Mouse (Mus musculus): ENCODE measurements at regions not wholly inside any gene's neighbourhood (a gene's known extent, or its start where the extent isn't known, plus 50 kb on each side); places are given as distances from the start of the nearest gene placed in this dataset.

DNA sequence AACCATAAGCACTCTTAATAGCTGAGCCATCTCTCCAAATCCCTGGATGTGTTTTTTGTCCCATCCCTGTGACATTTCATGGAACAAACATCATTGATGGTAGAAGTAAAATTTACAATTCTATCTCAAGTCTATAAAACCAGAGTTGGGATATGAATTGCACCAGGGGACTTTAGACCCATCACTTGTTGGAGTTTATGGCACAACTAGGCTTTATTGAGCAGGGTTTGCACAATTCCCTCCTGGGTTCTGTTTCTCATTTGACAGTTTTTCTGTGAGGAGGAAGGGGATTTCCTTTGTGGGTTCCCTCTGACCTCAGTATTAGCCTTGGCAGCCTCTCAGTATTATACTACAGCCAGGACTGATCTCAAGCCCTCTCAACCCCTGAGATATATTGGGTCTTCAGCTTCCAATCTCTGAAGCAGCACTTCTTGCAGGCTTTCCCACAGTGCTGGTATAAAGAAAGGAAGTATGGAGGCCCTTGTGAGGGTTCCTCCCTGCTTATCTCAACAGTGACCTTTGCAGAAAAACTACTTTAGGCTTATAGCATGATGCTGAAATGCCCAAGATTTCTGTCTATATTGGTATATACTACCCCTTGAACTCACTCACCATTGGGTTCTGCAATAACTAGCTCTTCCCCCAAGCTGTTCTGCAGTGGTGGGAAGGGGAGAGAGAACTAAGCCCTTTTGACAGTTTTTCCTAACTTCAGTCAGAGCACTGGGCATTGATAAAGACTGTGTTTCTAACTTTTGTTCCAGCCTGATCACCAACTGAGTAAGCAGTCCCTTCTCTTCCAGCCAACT, 582.4 kb downstream of the 1190002N15Rik start:
- DNase-seq (ENCODE audit: low spot score) = no peak

DNA sequence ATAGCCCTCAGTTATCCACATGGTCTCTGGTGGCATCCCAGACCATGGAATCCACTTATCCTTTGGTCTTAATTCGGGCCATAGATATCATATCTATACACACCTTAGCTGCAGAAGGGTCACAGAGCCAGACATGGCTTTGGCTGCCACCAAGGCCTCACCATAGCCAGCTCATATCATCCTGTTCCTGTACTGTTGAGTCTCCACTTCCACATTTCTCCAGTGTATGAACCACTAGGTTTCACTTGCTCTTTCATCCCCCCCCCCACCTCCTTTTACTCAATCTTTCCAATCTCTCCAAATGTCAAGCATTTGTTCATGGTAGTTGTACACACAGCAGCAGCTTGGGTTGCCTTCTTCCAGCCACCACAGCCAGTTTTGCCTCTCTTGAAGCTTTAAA, 589.2 kb downstream of the 1190002N15Rik start:
- no peak for DNase-seq (ENCODE audit: low spot score)

DNA sequence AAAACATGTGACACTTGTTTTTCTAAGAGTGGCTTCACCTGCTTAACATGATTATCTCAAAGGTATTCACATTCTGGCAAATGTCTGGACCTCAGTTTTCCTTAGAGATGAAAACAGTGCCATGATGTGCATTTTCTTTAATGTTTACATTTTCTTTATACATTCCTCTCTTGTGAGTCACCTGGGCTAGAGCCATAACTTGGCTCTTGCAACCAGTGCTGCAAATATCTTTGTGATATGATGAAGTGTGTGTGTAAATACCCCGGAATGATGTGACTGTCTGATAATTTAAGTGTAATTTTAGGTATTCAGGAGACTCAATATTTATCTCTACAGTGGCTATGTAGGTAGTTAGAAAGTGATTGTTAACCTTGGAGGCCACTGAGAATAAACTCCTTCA, 590.8 kb downstream of the 1190002N15Rik start:
- DNase-seq (ENCODE audit: low spot score) = no peak

DNA sequence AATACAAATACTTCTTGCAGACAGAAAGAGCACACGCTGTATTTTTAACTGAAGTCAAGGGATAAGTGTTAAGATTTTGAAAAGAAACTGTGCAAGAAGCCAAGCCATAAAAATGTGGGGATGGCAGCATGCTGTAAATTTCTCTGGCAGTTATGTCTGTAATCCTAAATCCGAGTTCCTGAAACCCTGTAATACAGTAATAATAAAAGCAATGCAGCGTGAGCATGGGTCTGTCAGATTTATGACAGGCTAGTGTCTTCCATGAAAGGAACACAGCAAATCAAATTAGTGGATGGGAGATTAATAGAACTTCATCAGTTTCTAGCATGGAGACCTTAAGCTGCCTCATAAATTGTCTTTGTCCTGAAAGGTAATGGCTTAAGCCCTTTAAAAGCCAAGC, 597.7 kb downstream of the 1190002N15Rik start:
- DNase-seq (ENCODE audit: low spot score) = no peak

DNA sequence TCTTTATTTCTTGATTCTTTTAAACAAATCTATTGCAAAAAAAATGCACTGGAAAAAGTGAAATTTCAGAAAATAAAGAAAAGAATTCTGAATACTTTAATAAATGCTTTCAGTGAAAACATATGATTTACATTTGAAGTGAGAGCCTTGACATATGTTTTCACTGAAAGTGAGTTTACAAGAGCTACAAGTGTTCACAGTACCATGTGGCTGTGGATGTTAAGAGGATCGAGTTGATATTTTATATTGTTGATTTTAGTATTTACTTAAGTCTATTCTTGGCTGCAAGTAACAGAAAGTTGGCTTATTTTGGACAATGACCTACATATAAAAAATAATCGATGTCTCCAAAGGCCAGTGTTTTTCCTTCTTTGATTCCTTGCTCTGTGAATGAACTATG, 607.2 kb downstream of the 1190002N15Rik start:
- DNase-seq (ENCODE audit: low spot score) = no peak

DNA sequence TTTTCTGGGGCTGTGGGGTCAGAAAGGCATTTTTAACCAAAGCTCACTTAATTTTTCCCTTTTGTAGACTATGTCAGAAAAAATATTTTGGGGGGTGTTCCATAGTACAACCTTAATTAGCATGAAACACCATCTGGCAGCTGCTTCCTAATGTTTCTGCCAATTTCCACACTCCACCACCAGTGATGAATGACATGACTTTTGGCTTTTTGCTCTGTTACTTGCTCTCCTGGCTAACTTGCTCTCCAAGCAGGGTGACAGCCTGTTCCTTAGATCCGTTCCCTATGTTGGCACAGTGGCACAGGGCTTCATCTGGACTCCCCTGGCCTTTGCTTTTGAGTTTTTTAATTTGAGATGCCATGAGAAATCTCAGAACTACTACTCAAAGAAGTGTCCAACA, 648.6 kb downstream of the 1190002N15Rik start:
- no peak for DNase-seq (ENCODE audit: low spot score)

DNA sequence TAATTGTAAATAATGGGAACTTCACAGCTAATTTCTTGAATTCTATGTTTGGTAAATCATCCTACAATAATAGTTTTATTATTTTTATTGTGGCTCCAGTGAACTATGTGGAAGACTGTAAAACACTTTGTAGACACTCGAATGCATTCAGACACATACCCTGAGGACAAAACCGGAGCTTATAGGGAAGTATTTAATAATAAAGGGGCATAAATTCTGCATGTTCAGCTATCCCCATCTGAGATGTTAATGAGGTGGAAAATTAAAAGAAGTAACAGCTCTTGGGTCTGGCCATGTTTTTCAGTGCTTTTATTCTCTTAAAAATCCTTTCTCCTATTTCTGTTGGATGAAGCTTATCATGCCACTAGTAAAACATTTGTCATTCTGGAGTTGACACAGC, 657.8 kb downstream of the 1190002N15Rik start:
- no peak for DNase-seq (ENCODE audit: low spot score)

DNA sequence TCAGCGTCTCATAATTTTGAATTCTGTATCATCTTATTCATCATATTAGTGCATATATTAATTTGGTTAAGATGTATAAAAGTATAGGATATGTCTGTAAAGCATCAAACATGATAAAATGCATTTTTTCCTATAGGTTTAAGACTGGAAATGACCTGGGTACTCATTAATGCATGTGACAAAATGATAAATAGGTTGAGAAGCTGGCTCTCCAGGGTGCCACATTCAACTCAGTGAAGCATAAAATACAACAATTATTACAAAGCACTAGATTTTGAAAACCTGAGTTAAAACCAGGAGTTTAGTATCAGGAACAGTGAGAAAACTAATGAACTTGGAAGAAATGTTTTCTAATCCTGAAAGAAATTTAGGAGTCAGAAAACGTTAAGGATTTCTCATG, 658.3 kb downstream of the 1190002N15Rik start:
- no peak for DNase-seq (ENCODE audit: low spot score)

DNA sequence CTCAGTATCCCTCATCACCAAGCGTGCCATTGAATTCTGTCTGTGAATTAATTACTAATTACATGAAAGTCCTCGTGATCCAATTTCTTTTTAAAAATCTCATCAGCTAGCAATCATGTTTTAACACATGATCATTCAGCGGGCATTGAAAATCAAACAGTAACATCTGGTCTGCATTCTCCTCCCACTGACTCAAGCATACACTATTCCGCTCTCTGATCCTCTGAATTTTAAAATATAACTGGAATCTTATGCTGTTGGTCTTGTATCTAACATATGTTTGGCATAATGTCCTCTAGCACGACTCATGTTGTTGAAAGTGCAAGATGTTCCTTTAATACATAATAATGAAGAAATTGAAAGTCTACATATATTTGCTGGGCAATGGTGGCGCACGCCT, 667.1 kb downstream of the 1190002N15Rik start:
- no peak for DNase-seq (ENCODE audit: low spot score)

DNA sequence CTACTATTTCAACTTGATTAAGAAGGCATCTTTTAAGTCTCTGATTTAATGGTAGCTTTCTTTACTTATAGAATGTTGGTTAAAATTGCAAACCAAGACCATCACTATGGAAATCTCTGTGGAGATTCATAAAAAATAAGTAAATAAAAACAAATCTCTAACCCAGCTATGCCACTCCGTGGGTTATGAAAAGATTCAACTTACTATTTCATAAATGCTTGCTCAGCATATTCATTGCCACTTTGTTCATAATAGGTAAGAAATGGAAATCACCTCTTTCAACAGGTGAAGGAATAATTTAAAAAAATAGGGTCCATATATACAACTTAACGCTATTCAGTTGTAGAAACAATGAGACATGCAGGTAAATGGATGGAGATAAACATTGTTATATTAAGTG, 679.9 kb downstream of the 1190002N15Rik start:
- DNase-seq (ENCODE audit: low spot score) = no peak

DNA sequence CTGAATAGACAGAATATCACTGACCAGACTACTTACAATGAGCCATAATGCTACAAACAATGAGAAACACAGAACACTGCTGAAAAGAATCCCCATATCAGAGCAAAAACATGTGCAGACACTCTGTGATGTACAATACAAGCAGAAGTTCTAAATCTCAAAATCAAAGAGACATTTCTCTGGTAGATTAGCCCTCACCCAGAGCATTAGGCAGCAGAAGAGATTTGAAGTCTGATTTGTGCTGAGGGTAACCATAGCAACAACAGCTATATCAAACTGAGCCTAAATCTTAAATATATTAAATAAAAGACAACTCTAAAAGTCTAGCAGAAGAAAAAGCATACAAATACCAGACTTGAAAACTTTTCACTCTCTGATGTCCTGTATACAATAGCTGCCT, 691.5 kb downstream of the 1190002N15Rik start:
- DNase-seq (ENCODE audit: low spot score) = no peak

DNA sequence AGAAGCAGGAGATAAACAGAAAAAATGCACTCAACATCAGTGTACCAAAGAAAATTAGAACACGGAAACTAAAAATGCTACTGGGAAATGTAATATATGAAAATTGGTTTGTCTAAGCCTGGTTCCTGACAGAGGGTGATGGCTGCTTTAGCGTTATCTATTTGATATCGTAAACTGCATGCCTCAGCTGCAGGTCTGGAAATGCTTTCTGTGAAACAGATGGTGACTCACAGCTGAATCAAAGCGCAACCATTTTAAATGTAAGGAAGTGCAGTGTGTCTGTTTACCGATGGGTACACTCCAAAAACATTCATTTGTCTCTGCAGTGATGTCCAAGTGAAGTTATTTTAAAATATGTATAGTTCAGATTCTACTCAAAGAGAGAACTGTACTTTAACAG, 694.0 kb downstream of the 1190002N15Rik start:
- no peak for DNase-seq (ENCODE audit: low spot score)

Data from T-cell, adult 2 months (primary cell).